Mouse (Mus musculus) hindbrain, postnatal 0 days (tissue): Measurements from ENCODE around the gene Auts2. TPM values are rescaled to one million over a fixed set of nuclear protein-coding genes. Genes with fewer than 3 reads are reported as not detected.

Source experiments
- ATAC-seq: fragments of 200-750 bp; cut with Nextera tagmentation; 2 replicates; pipeline ENCODE4 v1.8.0; 2017; ENCODE audit warnings: mild to moderate bottlenecking, moderate TSS enrichment, moderate library complexity
- DNase-seq: peaks from one replicate; pipeline ENCODE4 v3.0.0-alpha.2; 2015; ENCODE audit warnings: low spot score
- H3K27ac ChIP-seq: fragments of 300-500 bp; sonication (generic); 2 replicates; pipeline ENCODE4 v1.5.1; 2014; ENCODE audit warnings: mild to moderate bottlenecking
- H3K27me3 ChIP-seq: fragments of 300-500 bp; sonication (generic); 2 replicates; pipeline ENCODE4 v1.6.1; 2014; ENCODE audit warnings: low read length, mixed read lengths; ENCODE audit not compliant: insufficient read depth
- H3K36me3 ChIP-seq: fragments of 300-500 bp; sonication (generic); 2 replicates; pipeline ENCODE4 v1.6.1; 2014; ENCODE audit warnings: low read length, mixed read lengths; ENCODE audit not compliant: insufficient read depth
- H3K4me1 ChIP-seq: fragments of 300-500 bp; sonication (generic); 2 replicates; pipeline ENCODE4 v1.6.1; 2014; ENCODE audit warnings: antibody characterized with exemption, low read length, mixed read lengths; ENCODE audit not compliant: insufficient read depth
- H3K4me2 ChIP-seq: fragments of 300-500 bp; sonication (generic); 2 replicates; pipeline ENCODE4 v1.6.1; 2014; ENCODE audit warnings: low read depth, mild to moderate bottlenecking, low read length, moderate library complexity, mixed read lengths
- H3K4me3 ChIP-seq: fragments of 300-500 bp; sonication (generic); 2 replicates; pipeline ENCODE4 v1.5.1; 2014; ENCODE audit warnings: low read length
- H3K9ac ChIP-seq: fragments of 300-500 bp; sonication (generic); replicated peaks from 2 replicates; pipeline ENCODE4 v1.6.1; 2014; ENCODE audit warnings: mild to moderate bottlenecking, low read length, moderate library complexity, mixed read lengths
- H3K9me3 ChIP-seq: fragments of 300-500 bp; sonication (generic); 2 replicates; pipeline ENCODE4 v1.6.1; 2016; ENCODE audit warnings: low read length, mixed read lengths
- CTCF ChIP-seq: IDR thresholded peaks from 2 replicates; pipeline ENCODE4 v1.5.1; 2016; ENCODE audit warnings: antibody characterized with exemption, control low read depth, low read depth
- WGBS: fragments of 180-500 bp; shearing (Covaris S2); extraction: QIAGEN DNeasy Blood & Tissue Kit; methylation state at CpG from one replicate; pipeline ENCODE4 v1.1.7; 2014; 5-methylcytosine and 5-hydroxymethylcytosine counted together
- polyA plus RNA-seq: library from polyadenylated mRNA; unstranded; fragments of >200 nt; fragmentation: Nextera tagmentation; extraction: Ambion mirVana; gene quantifications from 2 replicates; pipeline ENCODE4 v1.2.1, GENCODE M21; 2015
- total RNA-seq: library from RNA; depleted of rRNA; stranded (reverse); fragments of >200 nt; gene quantifications from 2 replicates; pipeline ENCODE4 v1.2.3, GENCODE M21; 2014

Auts2 gene
- total and polyA plus RNA-seq, 2 experiments from 2014 or later: 39.3 to 54.9 TPM

DNA sequence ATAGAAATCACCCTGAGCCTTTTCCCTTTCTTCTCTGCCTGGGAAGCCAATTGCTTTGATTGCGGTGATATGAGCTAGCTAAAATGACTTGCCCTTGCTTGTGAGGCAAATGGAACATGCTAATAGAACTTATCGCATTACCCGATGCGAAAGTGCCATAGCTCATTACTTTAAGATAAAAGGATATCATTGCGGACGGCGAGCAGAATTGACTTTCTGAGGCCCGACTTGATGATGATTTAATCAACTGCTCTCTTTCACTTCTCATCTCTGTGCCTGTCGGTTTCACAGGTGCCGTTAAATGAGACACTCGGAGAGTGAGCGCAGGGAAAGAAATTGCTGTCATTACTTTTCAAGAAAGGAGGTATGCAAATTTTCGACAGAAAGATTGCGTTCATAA, 762.1 kb downstream of the Auts2 start:
- Histone ChIP-seq H3K4me2 (no peak overlapping the region), H3K9ac (no peak overlapping the region), H3K27ac (no peak overlapping the region), H3K27me3 (no peaks in the 10 kb centered on the region), H3K36me3 (no peaks in the 10 kb centered on the region), H3K9me3 (no peaks in the 10 kb centered on the region), H3K4me3 (no peak overlapping the region), H3K4me1 (peaks cover 11% of the 10 kb centered on the region; the same call in 1 of the 2 replicates)
- ATAC-seq (no peak), DNase-seq (peak; percentile 32)
- 69% methylated on average over 14 of the region's 14 CpGs for WGBS
- no peak for TF ChIP-seq CTCF

GRCm38 (mm10) chr5:131779171-131779570, 764.0 kb downstream of the Auts2 start:
- no peak overlapping the region for H3K27ac ChIP-seq
- H3K4me1 ChIP-seq: peaks cover 21% of the 10 kb centered on the region
- H3K9ac ChIP-seq: no peak overlapping the region
- no peak overlapping the region for H3K4me2 ChIP-seq
- H3K9me3 ChIP-seq: no peaks in the 10 kb centered on the region
- no peaks in the 10 kb centered on the region for H3K27me3 ChIP-seq
- H3K36me3 ChIP-seq: no peaks in the 10 kb centered on the region
- no peak for TF ChIP-seq CTCF
- no peak for ATAC-seq
- H3K4me3 ChIP-seq: no peak overlapping the region
- no peak for DNase-seq

GRCm38 (mm10) chr5:131775672-131776071, 767.5 kb downstream of the Auts2 start:
- Histone ChIP-seq H3K27me3 (no peaks in the 10 kb centered on the region), H3K4me2 (no peak overlapping the region), H3K4me1 (peaks cover 14% of the 10 kb centered on the region), H3K27ac (no peak overlapping the region), H3K9me3 (no peaks in the 10 kb centered on the region), H3K9ac (no peak overlapping the region), H3K4me3 (no peak overlapping the region), H3K36me3 (no peaks in the 10 kb centered on the region)
- DNase-seq: peak; percentile 37
- TF ChIP-seq CTCF: no peak
- 0 out of 2 replicates have a peak, but pooled peaks have one; percentile 25 for ATAC-seq
- WGBS: 41% methylated on average over 5 of the region's 5 CpGs

- Histone ChIP-seq H3K9me3 (no peaks in the 10 kb centered on the region), H3K9ac (no peak overlapping the region), H3K4me1 (peaks cover 14% of the 10 kb centered on the region), H3K4me2 (peak overlapping the region; percentile 22; the same call in 1 of the 2 replicates), H3K27me3 (no peaks in the 10 kb centered on the region), H3K36me3 (no peaks in the 10 kb centered on the region), H3K27ac (peak overlapping the region; percentile 58; the same call in 1 of the 2 replicates), H3K4me3 (no peak overlapping the region)
- DNase-seq (peak; percentile 87), ATAC-seq (peak; percentile 82)
- no peak for TF ChIP-seq CTCF
- 8% methylated on average over 12 of the region's 12 CpGs for WGBS
Observed at GRCm38 (mm10) chr5:131775222-131775621, 767.9 kb downstream of the Auts2 start.

GRCm38 (mm10) chr5:131774792-131775191, 768.4 kb downstream of the Auts2 start:
- Histone ChIP-seq H3K4me1 (peaks cover 14% of the 10 kb centered on the region), H3K27me3 (no peaks in the 10 kb centered on the region), H3K27ac (no peak overlapping the region; the same call in 1 of the 2 replicates), H3K4me2 (0 out of 2 replicates have a peak overlapping the region, but pooled peaks have one; percentile 22), H3K36me3 (no peaks in the 10 kb centered on the region), H3K4me3 (no peak overlapping the region), H3K9me3 (no peaks in the 10 kb centered on the region), H3K9ac (no peak overlapping the region)
- 44% methylated on average over 6 of the region's 6 CpGs for WGBS
- ATAC-seq (peak; percentile 61), DNase-seq (peak; percentile 34)
- TF ChIP-seq CTCF: no peak

GRCm38 (mm10) chr5:131772616-131773015, 770.5 kb downstream of the Auts2 start:
- Histone ChIP-seq H3K4me3 (no peak overlapping the region), H3K27me3 (no peaks in the 10 kb centered on the region), H3K9ac (no peak overlapping the region), H3K9me3 (no peaks in the 10 kb centered on the region), H3K4me1 (peaks cover 26% of the 10 kb centered on the region), H3K36me3 (no peaks in the 10 kb centered on the region), H3K4me2 (no peak overlapping the region), H3K27ac (no peak overlapping the region)
- 54% methylated on average over 1 of the region's 1 CpGs for WGBS
- no peak for DNase-seq
- no peak for TF ChIP-seq CTCF
- no peak for ATAC-seq

DNA sequence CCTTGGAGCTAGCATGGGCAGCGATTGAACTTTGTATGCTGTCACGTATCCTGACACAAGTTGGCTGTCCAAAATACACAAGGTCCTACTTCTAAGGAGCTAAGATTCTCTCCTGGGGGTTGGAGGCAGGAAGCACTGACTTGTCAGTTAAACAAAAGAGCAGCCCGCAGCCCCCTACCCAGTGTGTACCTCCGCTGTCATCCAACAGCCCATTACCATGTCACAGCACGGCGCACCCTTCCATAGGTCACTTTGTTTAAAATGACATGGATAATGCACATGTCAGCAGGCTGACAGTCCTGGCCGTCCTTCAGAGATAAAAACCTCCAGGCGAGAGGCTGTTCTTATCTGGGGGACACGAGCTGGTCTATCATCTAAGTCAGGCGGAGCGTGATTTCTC, 773.9 kb downstream of the Auts2 start:
- Histone ChIP-seq H3K27ac (no peak overlapping the region), H3K4me2 (no peak overlapping the region), H3K9me3 (no peaks in the 10 kb centered on the region), H3K9ac (no peak overlapping the region), H3K4me1 (peaks cover 14% of the 10 kb centered on the region; the same call in 1 of the 2 replicates), H3K4me3 (no peak overlapping the region), H3K27me3 (no peaks in the 10 kb centered on the region), H3K36me3 (no peaks in the 10 kb centered on the region)
- DNase-seq (no peak), ATAC-seq (no peak; the same call in 1 of the 2 replicates)
- TF ChIP-seq CTCF: no peak
- 42% methylated on average over 11 of the region's 11 CpGs for WGBS
